Mouse (Mus musculus) olfactory bulb, adult 2 months (tissue): ENCODE data around the gene Spata2. TPM values are rescaled to one million over a fixed set of nuclear protein-coding genes. Genes with fewer than 3 reads are reported as not detected.

ENCODE experiments used
- H3K27ac ChIP-seq: fragments of 200-500 bp; 2 replicates; pipeline ENCODE4 v1.5.1; 2012; ENCODE audit warnings: low read depth, low read length; ENCODE audit not compliant: insufficient read depth
- H3K4me1 ChIP-seq: fragments of 200-500 bp; 2 replicates; pipeline ENCODE4 v1.6.1; 2012; ENCODE audit warnings: low read length; ENCODE audit not compliant: control insufficient read depth, insufficient read depth
- H3K4me3 ChIP-seq: fragments of 200-500 bp; 2 replicates; pipeline ENCODE4 v1.5.1; 2012; ENCODE audit warnings: mild to moderate bottlenecking, low read depth, low read length, moderate library complexity; ENCODE audit not compliant: insufficient read depth
- CTCF ChIP-seq: fragments of 200-500 bp; IDR thresholded peaks from 2 replicates; pipeline ENCODE4 v1.5.1; 2012; ENCODE audit warnings: low read depth, mild to moderate bottlenecking, low read length, moderate library complexity; ENCODE audit not compliant: insufficient read depth
- POLR2A ChIP-seq: fragments of 200-500 bp; IDR thresholded peaks from 2 replicates; pipeline ENCODE4 v1.6.1; 2012; ENCODE audit warnings: mild to moderate bottlenecking, low read depth, low read length, moderate library complexity; ENCODE audit not compliant: insufficient read depth
- WGBS: fragments of 180-500 bp; shearing (Covaris S2); methylation state at CpG from one replicate; pipeline ENCODE4 v1.1.7; 2018; 5-methylcytosine and 5-hydroxymethylcytosine counted together
- polyA plus RNA-seq: library from polyadenylated mRNA; stranded (reverse); fragments of >200 nt; gene quantifications from 2 replicates; pipeline ENCODE4 v1.2.4, GENCODE M21; 2012; ENCODE audit warnings: low replicate concordance; ENCODE audit not compliant: missing spikeins, insufficient read depth, insufficient read length

Gene Spata2
- polyA plus RNA-seq, 1 experiment = not detected

DNA sequence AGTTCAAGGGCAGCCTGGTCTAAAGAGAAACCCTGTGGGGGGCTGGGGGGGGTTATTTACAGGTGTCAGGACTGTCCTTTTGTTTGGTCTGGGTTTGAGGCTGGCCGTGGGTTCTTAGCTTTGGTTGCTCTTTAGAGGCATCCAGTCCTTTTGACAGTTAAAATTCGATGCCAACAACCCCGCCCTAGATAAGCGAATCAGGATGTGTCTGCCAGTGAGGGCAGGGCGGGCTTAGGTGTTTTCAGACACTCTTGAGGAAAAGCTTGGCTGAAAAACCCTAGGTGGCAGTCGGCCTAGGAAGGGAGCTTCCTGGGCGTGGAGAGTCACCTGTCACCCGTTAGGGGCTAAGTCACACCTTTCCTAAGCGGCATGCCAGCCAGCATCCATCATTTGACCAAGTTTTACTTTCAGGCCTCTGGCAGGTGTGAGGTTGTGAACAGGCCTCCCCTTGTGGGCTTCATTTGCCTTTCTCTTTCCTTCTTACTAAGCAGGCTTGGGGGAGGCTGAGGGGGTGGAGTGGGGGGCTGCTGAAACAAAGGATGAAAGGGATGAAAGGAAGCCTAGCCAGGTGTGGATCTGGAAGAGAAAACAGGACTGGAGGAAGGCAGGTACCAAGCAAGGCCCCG lies 43.7 kb upstream of the Spata2 start:
- no peak for TF ChIP-seq POLR2A
- TF ChIP-seq CTCF = no peak
- Histone ChIP-seq H3K4me3 (no peak overlapping the region), H3K27ac (no peak overlapping the region), H3K4me1 (peaks cover 15% of the 10 kb centered on the region)
- 72% methylated on average over 10 of the region's 10 CpGs for WGBS

DNA sequence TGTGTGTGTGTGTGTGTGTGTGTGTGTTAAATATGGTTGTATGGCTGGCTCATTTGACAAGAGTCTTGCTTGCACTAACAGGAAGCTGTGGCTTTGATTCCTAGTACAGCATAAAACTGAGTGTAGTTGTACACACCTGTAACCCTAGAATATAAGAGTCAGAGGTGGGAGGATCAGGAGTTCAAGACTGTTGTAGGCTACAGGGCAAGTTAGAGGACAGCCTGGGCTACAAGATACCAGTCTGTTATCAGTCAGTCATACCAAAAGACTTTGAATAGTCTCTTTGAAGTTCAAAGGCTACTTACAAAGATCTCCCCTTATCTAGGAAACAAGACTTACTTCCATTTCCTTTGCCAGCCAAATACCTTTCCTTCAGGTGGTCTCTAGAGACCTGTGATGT lies 41.2 kb upstream of the Spata2 start:
- Histone ChIP-seq H3K4me1 (peaks cover 13% of the 10 kb centered on the region), H3K27ac (no peak overlapping the region), H3K4me3 (no peak overlapping the region)
- TF ChIP-seq CTCF = no peak
- TF ChIP-seq POLR2A = no peak

DNA sequence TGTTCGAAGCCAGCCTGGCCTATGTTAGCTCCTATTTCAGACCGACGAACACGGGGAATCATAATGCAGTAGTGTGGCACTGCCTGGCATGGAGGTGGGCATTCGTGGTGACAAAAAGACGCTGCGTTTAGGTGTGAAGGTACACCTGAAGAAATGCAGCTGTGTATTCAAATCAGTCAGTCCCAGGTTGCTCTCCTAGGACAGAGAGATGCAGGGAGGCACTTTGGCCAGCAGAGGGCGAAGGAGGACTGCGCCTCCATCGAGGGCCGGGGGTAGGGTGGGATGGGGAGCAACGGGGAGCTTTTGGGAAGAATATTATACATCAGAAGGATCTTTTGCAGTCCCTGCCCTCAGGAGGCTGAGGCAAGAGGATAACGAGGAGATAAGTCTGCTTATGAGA lies 39.4 kb upstream of the Spata2 start:
- Histone ChIP-seq H3K4me1 (peaks cover 5% of the 10 kb centered on the region; the same call in 1 of the 2 replicates), H3K27ac (no peak overlapping the region), H3K4me3 (no peak overlapping the region)
- WGBS = 21% methylated on average over 13 of the region's 13 CpGs
- no peak for TF ChIP-seq POLR2A
- TF ChIP-seq CTCF = peak; percentile 95

DNA sequence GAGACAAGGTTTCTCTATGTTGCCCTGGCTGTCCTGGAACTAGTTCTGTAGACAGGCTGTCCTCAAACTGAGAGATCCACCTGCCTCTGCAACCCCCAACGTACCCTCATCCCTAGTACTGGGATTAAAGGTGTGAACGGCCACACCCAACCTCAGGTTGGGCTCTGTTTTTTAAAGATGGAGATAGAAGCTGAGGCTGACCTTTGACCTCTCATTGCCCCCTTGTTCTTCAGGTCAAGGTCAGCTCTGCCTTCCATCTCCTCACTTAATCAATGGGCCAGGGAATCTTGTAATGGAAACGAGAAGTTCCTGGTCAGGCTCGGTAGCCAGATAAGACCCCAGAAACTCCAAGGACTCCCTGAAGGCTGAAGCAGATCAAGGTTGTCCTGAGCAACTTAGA lies 37.8 kb upstream of the Spata2 start:
- Histone ChIP-seq H3K4me3 (no peak overlapping the region), H3K4me1 (peaks cover 5% of the 10 kb centered on the region; the same call in 1 of the 2 replicates), H3K27ac (no peak overlapping the region)
- WGBS = 92% methylated on average over 4 of the region's 4 CpGs
- no peak for TF ChIP-seq POLR2A
- no peak for TF ChIP-seq CTCF

DNA sequence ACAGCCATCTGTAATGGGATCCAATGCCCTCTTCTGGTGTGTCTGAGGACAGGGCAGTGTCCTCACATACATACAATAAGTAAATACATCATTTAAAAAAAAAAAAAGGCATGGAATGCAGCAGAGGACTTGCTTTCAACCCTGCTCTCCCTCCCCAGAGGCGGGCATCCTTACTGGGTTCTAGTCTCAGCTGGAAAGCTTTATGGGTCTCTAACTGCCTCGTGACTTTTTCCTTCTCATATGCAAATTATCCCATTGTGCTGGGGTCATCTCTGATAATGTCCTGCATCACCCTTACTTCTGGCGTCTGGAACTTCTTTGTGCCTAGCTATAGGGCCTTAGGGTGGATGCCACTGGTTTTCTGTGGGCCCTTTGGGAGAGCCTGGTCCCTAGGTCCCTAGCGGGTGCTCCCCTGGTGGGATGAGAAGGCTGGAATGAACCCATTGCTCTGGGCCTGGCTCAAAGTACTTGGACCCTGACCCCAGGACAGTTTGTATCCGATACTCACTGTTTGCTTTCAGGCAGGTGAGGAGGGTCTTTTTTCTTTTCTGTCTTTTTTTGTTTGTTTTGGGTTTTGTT lies 37.3 kb upstream of the Spata2 start:
- WGBS = 74% methylated on average over 5 of the region's 5 CpGs
- Histone ChIP-seq H3K27ac (no peak overlapping the region), H3K4me3 (no peak overlapping the region), H3K4me1 (peaks cover 5% of the 10 kb centered on the region; the same call in 1 of the 2 replicates)
- TF ChIP-seq POLR2A = no peak
- TF ChIP-seq CTCF = no peak

DNA sequence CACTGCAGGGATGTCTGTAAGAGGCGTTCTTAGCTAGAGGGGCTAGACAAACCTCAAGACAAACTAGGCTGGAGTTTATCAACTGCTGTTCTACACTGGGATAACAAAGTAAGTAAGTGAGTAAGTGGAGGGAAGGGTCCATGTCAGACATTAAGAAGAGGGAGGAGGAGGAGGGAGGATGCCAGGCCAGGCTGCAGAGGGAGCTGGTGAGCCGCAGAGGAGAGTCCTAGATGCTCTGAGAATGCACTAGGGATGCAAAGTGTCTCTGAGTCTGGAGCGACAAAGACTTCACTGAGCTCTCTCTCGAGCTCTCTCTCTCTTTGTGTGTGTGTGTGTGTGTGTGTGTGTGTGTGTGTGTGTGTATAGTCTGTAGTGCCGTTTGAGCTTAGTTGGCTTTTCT lies 35.6 kb upstream of the Spata2 start:
- Histone ChIP-seq H3K27ac (no peak overlapping the region), H3K4me1 (peaks cover 5% of the 10 kb centered on the region; the same call in 1 of the 2 replicates), H3K4me3 (no peak overlapping the region)
- WGBS = 14% methylated on average over 5 of the region's 5 CpGs
- no peak for TF ChIP-seq POLR2A
- TF ChIP-seq CTCF = 0 out of 2 replicates have a peak, but pooled peaks have one; percentile 26

DNA sequence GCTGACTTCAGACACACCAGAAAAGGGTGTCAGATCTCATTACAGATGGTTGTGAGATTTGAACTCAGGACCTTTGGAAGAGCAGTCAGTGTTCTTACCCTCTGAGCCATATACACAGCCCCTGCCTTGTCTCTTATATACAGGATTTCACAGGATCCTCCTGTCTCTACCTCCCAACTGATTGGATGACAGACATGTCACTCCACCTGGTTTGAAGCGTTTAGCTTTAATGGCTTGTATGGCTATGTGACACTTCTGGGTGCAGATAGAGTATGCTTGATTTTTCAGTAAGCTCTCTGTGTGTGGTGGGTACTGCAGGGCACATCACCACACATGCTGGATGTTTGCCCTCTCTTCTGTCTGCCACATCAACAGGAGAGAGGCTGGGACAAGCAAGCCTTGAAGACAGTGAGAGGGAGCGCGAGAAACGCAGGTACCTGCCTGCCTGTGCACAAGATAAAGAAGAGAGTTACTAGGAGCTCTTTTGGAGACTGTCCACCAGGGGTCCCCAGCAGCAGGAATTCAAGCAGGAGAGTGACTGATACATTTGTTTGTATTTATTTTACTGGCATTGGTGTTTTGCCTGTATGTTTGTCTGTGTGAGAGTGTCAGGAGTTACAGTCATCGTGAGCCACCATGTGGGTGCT lies 27.0 kb upstream of the Spata2 start:
- Histone ChIP-seq H3K27ac (no peak overlapping the region), H3K4me3 (no peak overlapping the region), H3K4me1 (no peaks in the 10 kb centered on the region)
- no peak for TF ChIP-seq POLR2A
- TF ChIP-seq CTCF = no peak
- WGBS = 84% methylated on average over 5 of the region's 5 CpGs

DNA sequence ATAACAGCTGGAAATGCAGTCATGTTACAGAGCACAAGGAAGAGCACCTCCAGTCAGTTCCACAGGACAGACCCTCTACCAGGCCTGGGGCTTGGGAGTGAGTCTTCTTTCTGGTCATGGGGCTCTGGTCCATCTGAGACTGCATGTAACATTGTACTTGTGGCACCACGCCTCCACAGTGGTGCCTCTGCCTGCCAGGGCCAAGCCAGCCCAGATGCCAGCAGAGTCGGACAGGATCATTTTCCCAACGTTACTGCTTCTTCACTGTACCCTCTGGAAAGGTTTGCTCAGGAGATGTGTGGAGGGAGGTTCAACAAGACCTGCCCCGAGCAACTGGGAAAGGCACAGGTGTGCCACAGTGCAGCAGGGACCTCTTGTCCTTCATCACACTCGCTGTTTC lies 23.0 kb upstream of the Spata2 start:
- no peak overlapping the region for H3K27ac ChIP-seq
- TF ChIP-seq CTCF (no peak), POLR2A (no peak)
- H3K4me1 ChIP-seq = no peaks in the 10 kb centered on the region
- no peak overlapping the region for H3K4me3 ChIP-seq
- WGBS = 86% methylated on average over 5 of the region's 5 CpGs

DNA sequence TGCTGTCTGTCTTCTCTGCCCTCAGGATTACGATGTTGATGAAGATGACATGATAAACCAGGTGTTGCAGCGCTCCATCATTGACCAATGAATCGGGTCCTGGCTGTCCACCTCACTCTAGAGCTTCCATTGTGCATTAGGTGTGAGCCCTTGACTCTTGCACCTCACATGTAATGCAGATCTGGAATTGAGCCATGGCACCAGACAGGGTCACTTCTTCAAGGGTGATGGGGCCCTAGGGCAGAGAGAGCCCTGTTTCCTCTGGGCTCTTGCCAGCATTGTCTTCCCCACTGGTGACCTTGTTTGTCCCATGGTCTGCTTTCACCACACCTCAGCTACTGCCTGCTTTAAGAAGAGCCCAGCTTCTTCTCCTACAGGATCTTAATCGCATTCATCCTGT lies 22.0 kb upstream of the Spata2 start:
- H3K27ac ChIP-seq = no peak overlapping the region
- TF ChIP-seq POLR2A = no peak
- TF ChIP-seq CTCF = no peak
- 96% methylated on average over 4 of the region's 4 CpGs for WGBS
- no peak overlapping the region for H3K4me3 ChIP-seq
- peaks cover 2% of the 10 kb centered on the region; the same call in 1 of the 2 replicates for H3K4me1 ChIP-seq

DNA sequence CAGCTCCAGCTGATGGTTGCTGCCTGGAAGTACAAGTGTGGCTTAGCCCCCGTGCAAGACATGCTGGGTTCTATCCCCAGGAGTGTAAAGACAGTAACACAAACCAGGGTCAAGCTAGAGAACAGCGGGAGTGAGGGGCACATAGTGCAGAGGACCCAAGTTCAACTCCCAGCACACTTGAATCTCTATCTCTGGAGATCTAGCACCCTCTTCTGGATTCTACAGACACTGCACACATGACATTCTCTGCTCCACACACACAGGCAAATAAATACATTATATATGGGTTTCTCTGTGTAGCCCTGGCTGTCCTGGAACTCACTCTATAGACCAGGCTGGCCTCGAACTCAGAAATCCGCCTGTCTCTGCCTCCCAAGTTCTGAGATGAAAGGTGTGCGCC lies 20.3 kb upstream of the Spata2 start:
- H3K4me3 ChIP-seq = no peak overlapping the region
- WGBS = 89% methylated on average over 5 of the region's 5 CpGs
- no peak overlapping the region for H3K27ac ChIP-seq
- TF ChIP-seq CTCF (no peak), POLR2A (no peak)
- H3K4me1 ChIP-seq = peaks cover 2% of the 10 kb centered on the region; the same call in 1 of the 2 replicates
